Mouse (Mus musculus): ENCODE results near the gene Ryr2. TPM values are rescaled to one million over a fixed set of nuclear protein-coding genes. Genes with fewer than 3 reads are reported as not detected.

Gene Ryr2
- polyA plus RNA-seq, 1 experiment from 2014 or later = 0.32 TPM

DNA sequence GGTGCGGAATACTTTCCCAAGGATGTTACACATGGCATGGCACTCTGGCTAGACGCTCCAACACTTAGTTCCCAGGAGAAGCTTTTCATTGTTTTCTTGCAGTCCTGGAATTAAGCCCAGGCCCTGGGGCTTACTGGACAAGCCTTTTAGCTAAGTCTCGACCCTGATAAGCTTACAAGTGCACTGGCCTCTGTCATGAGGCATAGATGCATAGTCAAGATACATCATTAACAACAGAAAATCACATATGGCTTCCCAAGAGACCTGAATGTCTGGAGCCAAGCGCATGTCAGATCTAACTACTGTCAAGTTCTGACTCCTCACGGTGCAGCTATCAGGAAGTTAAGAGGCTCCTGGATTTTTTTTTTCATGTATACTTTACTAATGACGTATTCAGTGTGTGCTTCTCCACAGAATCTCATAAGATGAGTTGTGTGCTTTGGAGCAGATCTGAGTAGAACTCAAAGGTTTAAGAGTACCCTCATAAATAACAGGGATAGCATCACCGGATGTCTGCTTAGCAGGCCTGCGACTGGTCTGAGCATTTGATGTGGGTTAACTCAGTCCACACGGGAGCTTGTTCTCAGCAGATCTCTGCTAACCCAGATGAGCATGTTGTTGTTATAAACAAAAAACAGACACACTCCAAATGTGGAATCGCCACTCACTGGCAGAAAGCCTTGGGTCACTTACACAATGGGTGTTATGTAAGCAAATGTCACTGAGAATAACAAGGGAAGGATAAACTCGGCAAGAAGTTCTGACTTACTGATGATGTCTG, 179.8 kb downstream of the Ryr2 start:
- Histone ChIP-seq H3K27ac (ENCODE audit: low read depth, low read length) (no peak overlapping the region), H3K36me3 (ENCODE audit: control insufficient read depth, insufficient read depth, low read length) (no peaks in the 10 kb centered on the region), H3K4me1 (ENCODE audit: control insufficient read depth, insufficient read depth, low read length) (no peaks in the 10 kb centered on the region), H3K9ac (ENCODE audit: low read depth, low read length) (no peak overlapping the region), H3K27me3 (ENCODE audit: control insufficient read depth, insufficient read depth, low read length) (no peaks in the 10 kb centered on the region), H3K9me3 (ENCODE audit: control insufficient read depth, low read length) (no peaks in the 10 kb centered on the region), H3K4me2 (replicated peaks; ENCODE audit: low read depth, low read length) (no peak overlapping the region), H3K4me3 (ENCODE audit: low read length) (no peak overlapping the region)
- WGBS = 67% methylated on average over 11 of the region's 11 CpGs
- no peak for ATAC-seq (ENCODE audit: low FRiP score, low TSS enrichment)

GRCm38 (mm10) chr13:11926215-11926614, 180.5 kb downstream of the Ryr2 start:
- Histone ChIP-seq H3K9ac (ENCODE audit: low read depth, low read length) (no peak overlapping the region), H3K9me3 (ENCODE audit: control insufficient read depth, low read length) (no peaks in the 10 kb centered on the region), H3K4me3 (ENCODE audit: low read length) (no peak overlapping the region), H3K27me3 (ENCODE audit: control insufficient read depth, insufficient read depth, low read length) (no peaks in the 10 kb centered on the region), H3K4me2 (replicated peaks; ENCODE audit: low read depth, low read length) (no peak overlapping the region), H3K36me3 (ENCODE audit: control insufficient read depth, insufficient read depth, low read length) (no peaks in the 10 kb centered on the region), H3K27ac (ENCODE audit: low read depth, low read length) (no peak overlapping the region), H3K4me1 (ENCODE audit: control insufficient read depth, insufficient read depth, low read length) (no peaks in the 10 kb centered on the region)
- 85% methylated on average over 2 of the region's 2 CpGs for WGBS
- ATAC-seq (ENCODE audit: low FRiP score, low TSS enrichment) = no peak

DNA sequence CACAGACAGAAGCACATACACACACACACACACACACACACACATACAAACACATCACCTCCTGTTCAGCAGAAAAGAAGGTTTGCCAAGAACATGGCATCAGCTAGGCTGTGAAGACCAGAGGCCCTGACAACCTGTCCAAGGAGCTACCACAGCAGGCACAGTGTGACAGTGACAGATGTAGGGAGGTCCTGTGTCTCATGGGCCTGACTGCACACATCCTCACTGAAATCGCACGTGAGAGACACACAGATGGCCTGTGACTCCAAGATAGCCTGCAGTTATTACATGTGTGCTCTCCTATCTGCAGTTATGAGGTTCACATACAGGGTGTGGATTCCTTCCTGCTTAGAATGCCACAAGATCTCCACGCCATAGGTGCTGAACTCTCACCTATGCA, 182.0 kb downstream of the Ryr2 start:
- no peak for ATAC-seq (ENCODE audit: low FRiP score, low TSS enrichment)
- H3K4me2 ChIP-seq (replicated peaks; ENCODE audit: low read depth, low read length) = no peak overlapping the region
- H3K4me3 ChIP-seq (ENCODE audit: low read length) = no peak overlapping the region
- H3K4me1 ChIP-seq (ENCODE audit: control insufficient read depth, insufficient read depth, low read length) = no peaks in the 10 kb centered on the region
- no peaks in the 10 kb centered on the region for H3K27me3 ChIP-seq (ENCODE audit: control insufficient read depth, insufficient read depth, low read length)
- H3K9me3 ChIP-seq (ENCODE audit: control insufficient read depth, low read length) = no peaks in the 10 kb centered on the region
- no peaks in the 10 kb centered on the region for H3K36me3 ChIP-seq (ENCODE audit: control insufficient read depth, insufficient read depth, low read length)
- H3K27ac ChIP-seq (ENCODE audit: low read depth, low read length) = no peak overlapping the region
- no peak overlapping the region for H3K9ac ChIP-seq (ENCODE audit: low read depth, low read length)
- 87% methylated on average over 3 of the region's 3 CpGs for whole genome bisulfite sequencing

GRCm38 (mm10) chr13:11920495-11920894, 186.2 kb downstream of the Ryr2 start:
- no peak overlapping the region for H3K9ac ChIP-seq (ENCODE audit: low read depth, low read length)
- 65% methylated on average over 1 of the region's 1 CpGs for WGBS
- ATAC-seq (ENCODE audit: low FRiP score, low TSS enrichment) = 0 out of 2 replicates have a peak, but pooled peaks have one; percentile 64
- H3K4me1 ChIP-seq (ENCODE audit: control insufficient read depth, insufficient read depth, low read length) = no peaks in the 10 kb centered on the region
- no peak overlapping the region for H3K4me3 ChIP-seq (ENCODE audit: low read length)
- no peak overlapping the region for H3K4me2 ChIP-seq (replicated peaks; ENCODE audit: low read depth, low read length)
- no peak overlapping the region for H3K27ac ChIP-seq (ENCODE audit: low read depth, low read length)
- H3K27me3 ChIP-seq (ENCODE audit: control insufficient read depth, insufficient read depth, low read length) = no peaks in the 10 kb centered on the region
- no peaks in the 10 kb centered on the region for H3K9me3 ChIP-seq (ENCODE audit: control insufficient read depth, low read length)
- H3K36me3 ChIP-seq (ENCODE audit: control insufficient read depth, insufficient read depth, low read length) = no peaks in the 10 kb centered on the region

DNA sequence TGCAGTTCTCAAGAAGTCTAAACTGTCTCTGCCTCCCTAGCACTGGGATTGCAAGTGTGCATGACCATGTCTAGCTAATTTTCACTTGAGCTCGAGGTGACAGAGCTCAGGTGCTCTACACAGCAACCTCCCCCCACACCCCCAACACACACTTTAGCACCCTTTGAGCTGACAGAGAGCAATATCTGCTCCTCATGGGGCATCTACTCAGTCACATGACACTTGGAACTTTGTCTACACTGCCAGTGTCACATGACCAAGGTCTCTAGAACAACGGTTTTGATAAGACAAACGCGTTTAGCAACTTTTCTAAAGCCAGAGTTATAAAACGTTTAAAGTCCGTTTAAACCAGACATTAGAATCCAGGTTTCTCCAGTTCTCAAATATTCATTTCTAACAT, 187.3 kb downstream of the Ryr2 start:
- Histone ChIP-seq H3K9me3 (ENCODE audit: control insufficient read depth, low read length) (no peaks in the 10 kb centered on the region), H3K36me3 (ENCODE audit: control insufficient read depth, insufficient read depth, low read length) (no peaks in the 10 kb centered on the region), H3K27me3 (ENCODE audit: control insufficient read depth, insufficient read depth, low read length) (no peaks in the 10 kb centered on the region), H3K4me3 (ENCODE audit: low read length) (no peak overlapping the region), H3K4me1 (ENCODE audit: control insufficient read depth, insufficient read depth, low read length) (no peaks in the 10 kb centered on the region), H3K4me2 (replicated peaks; ENCODE audit: low read depth, low read length) (no peak overlapping the region), H3K27ac (ENCODE audit: low read depth, low read length) (no peak overlapping the region), H3K9ac (ENCODE audit: low read depth, low read length) (no peak overlapping the region)
- WGBS = 89% methylated on average over 6 of the region's 6 CpGs
- ATAC-seq (ENCODE audit: low FRiP score, low TSS enrichment) = no peak

GRCm38 (mm10) chr13:11915619-11916018, 191.1 kb downstream of the Ryr2 start:
- no peak for ATAC-seq (ENCODE audit: low FRiP score, low TSS enrichment)

GRCm38 (mm10) chr13:11914682-11915081, 192.1 kb downstream of the Ryr2 start:
- no peak overlapping the region for H3K9ac ChIP-seq (ENCODE audit: low read depth, low read length)
- ATAC-seq (ENCODE audit: low FRiP score, low TSS enrichment) = no peak
- H3K27ac ChIP-seq (ENCODE audit: low read depth, low read length) = no peak overlapping the region
- H3K27me3 ChIP-seq (ENCODE audit: control insufficient read depth, insufficient read depth, low read length) = no peaks in the 10 kb centered on the region
- H3K4me1 ChIP-seq (ENCODE audit: control insufficient read depth, insufficient read depth, low read length) = no peaks in the 10 kb centered on the region
- H3K9me3 ChIP-seq (ENCODE audit: control insufficient read depth, low read length) = no peaks in the 10 kb centered on the region
- H3K4me2 ChIP-seq (replicated peaks; ENCODE audit: low read depth, low read length) = no peak overlapping the region
- no peak overlapping the region for H3K4me3 ChIP-seq (ENCODE audit: low read length)
- 75% methylated on average over 3 of the region's 3 CpGs for WGBS
- H3K36me3 ChIP-seq (ENCODE audit: control insufficient read depth, insufficient read depth, low read length) = no peaks in the 10 kb centered on the region

More at GRCm38 (mm10) chr13:11915619-11916018, 191.1 kb downstream of the Ryr2 start:
- Histone ChIP-seq H3K27me3 (ENCODE audit: control insufficient read depth, insufficient read depth, low read length) (no peaks in the 10 kb centered on the region), H3K27ac (ENCODE audit: low read depth, low read length) (no peak overlapping the region), H3K9ac (ENCODE audit: low read depth, low read length) (no peak overlapping the region), H3K4me1 (ENCODE audit: control insufficient read depth, insufficient read depth, low read length) (no peaks in the 10 kb centered on the region), H3K4me3 (ENCODE audit: low read length) (no peak overlapping the region), H3K4me2 (replicated peaks; ENCODE audit: low read depth, low read length) (no peak overlapping the region), H3K9me3 (ENCODE audit: control insufficient read depth, low read length) (no peaks in the 10 kb centered on the region), H3K36me3 (ENCODE audit: control insufficient read depth, insufficient read depth, low read length) (no peaks in the 10 kb centered on the region)
- WGBS = 57% methylated on average over 2 of the region's 2 CpGs

GRCm38 (mm10) chr13:11912208-11912607, 194.5 kb downstream of the Ryr2 start:
- H3K9ac ChIP-seq (ENCODE audit: low read depth, low read length) = no peak overlapping the region
- no peaks in the 10 kb centered on the region for H3K4me1 ChIP-seq (ENCODE audit: control insufficient read depth, insufficient read depth, low read length)
- no peak overlapping the region for H3K27ac ChIP-seq (ENCODE audit: low read depth, low read length)
- H3K9me3 ChIP-seq (ENCODE audit: control insufficient read depth, low read length) = no peaks in the 10 kb centered on the region
- no peak for ATAC-seq (ENCODE audit: low FRiP score, low TSS enrichment)
- no peak overlapping the region for H3K4me2 ChIP-seq (replicated peaks; ENCODE audit: low read depth, low read length)
- H3K27me3 ChIP-seq (ENCODE audit: control insufficient read depth, insufficient read depth, low read length) = no peaks in the 10 kb centered on the region
- WGBS = 87% methylated on average over 2 of the region's 2 CpGs
- H3K36me3 ChIP-seq (ENCODE audit: control insufficient read depth, insufficient read depth, low read length) = no peaks in the 10 kb centered on the region
- no peak overlapping the region for H3K4me3 ChIP-seq (ENCODE audit: low read length)

GRCm38 (mm10) chr13:11908123-11908522, 198.6 kb downstream of the Ryr2 start:
- no peaks in the 10 kb centered on the region for H3K27me3 ChIP-seq (ENCODE audit: control insufficient read depth, insufficient read depth, low read length)
- no peaks in the 10 kb centered on the region for H3K4me1 ChIP-seq (ENCODE audit: control insufficient read depth, insufficient read depth, low read length)
- H3K9ac ChIP-seq (ENCODE audit: low read depth, low read length) = no peak overlapping the region
- H3K27ac ChIP-seq (ENCODE audit: low read depth, low read length) = no peak overlapping the region
- WGBS = 78% methylated on average over 4 of the region's 4 CpGs
- H3K9me3 ChIP-seq (ENCODE audit: control insufficient read depth, low read length) = no peaks in the 10 kb centered on the region
- H3K36me3 ChIP-seq (ENCODE audit: control insufficient read depth, insufficient read depth, low read length) = no peaks in the 10 kb centered on the region
- H3K4me3 ChIP-seq (ENCODE audit: low read length) = no peak overlapping the region
- no peak for ATAC-seq (ENCODE audit: low FRiP score, low TSS enrichment)
- no peak overlapping the region for H3K4me2 ChIP-seq (replicated peaks; ENCODE audit: low read depth, low read length)
